Mouse (Mus musculus): ENCODE data around the gene Aqp1.

GRCm38 (mm10) chr6:55338934-55339825 lies 2.9 kb downstream of the Aqp1 start:
- no peak for TF ChIP-seq CTCF (conservative IDR thresholded peaks at IDR 0.05; ENCODE audit: low read length)
- no peak for TF ChIP-seq NANOG (IDR thresholded peaks at IDR 0.05; ENCODE audit: borderline replicate concordance, low read length)
- no peak for TF ChIP-seq POU5F1 (IDR thresholded peaks at IDR 0.05; ENCODE audit: borderline replicate concordance, low read length)
